Mouse (Mus musculus) olfactory bulb, adult 2 months (tissue): ENCODE data around the gene Ascc1.

ENCODE experiments used
- CTCF ChIP-seq: fragments of 200-500 bp; IDR thresholded peaks from 2 replicates; pipeline ENCODE4 v1.5.1; 2012; ENCODE audit warnings: low read depth, mild to moderate bottlenecking, low read length, moderate library complexity; ENCODE audit not compliant: insufficient read depth
- POLR2A ChIP-seq: fragments of 200-500 bp; IDR thresholded peaks from 2 replicates; pipeline ENCODE4 v1.6.1; 2012; ENCODE audit warnings: mild to moderate bottlenecking, low read depth, low read length, moderate library complexity; ENCODE audit not compliant: insufficient read depth

GRCm38 (mm10) chr10:59953564-59954039 lies 49.0 kb upstream of the Ascc1 start:
- TF ChIP-seq CTCF (no peak), POLR2A (no peak)
